Mouse (Mus musculus) midbrain, embryonic 16.5 days (tissue): ENCODE measurements at regions not wholly inside any gene's neighbourhood (a gene's known extent, or its start where the extent isn't known, plus 50 kb on each side); places are given as distances from the start of the nearest gene placed in this dataset.

Experiments used
- ATAC-seq: fragments of 200-750 bp; cut with Nextera tagmentation; 2 replicates; pipeline ENCODE4 v1.8.0; 2017; ENCODE audit warnings: moderate TSS enrichment
- H3K27ac ChIP-seq: fragments of 300-500 bp; sonication (generic); 2 replicates; pipeline ENCODE4 v1.5.1; 2014; ENCODE audit warnings: mild to moderate bottlenecking, low read length, mixed read lengths
- H3K27me3 ChIP-seq: fragments of 300-500 bp; sonication (generic); 2 replicates; pipeline ENCODE4 v1.6.1; 2014; ENCODE audit warnings: low read depth, low read length, mixed read lengths; ENCODE audit not compliant: control insufficient read depth, insufficient read depth
- H3K36me3 ChIP-seq: fragments of 300-500 bp; sonication (generic); 2 replicates; pipeline ENCODE4 v1.6.1; 2014; ENCODE audit warnings: mild to moderate bottlenecking, low read length, moderate library complexity, mixed read lengths; ENCODE audit not compliant: control insufficient read depth, insufficient read depth
- H3K4me1 ChIP-seq: fragments of 300-500 bp; sonication (generic); 2 replicates; pipeline ENCODE4 v1.6.1; 2014; ENCODE audit warnings: mild to moderate bottlenecking, low read length, mixed read lengths; ENCODE audit not compliant: control insufficient read depth, insufficient read depth
- H3K4me2 ChIP-seq: fragments of 300-500 bp; sonication (generic); 2 replicates; pipeline ENCODE4 v1.6.1; 2014; ENCODE audit warnings: mild to moderate bottlenecking, low read length, mixed read lengths
- H3K4me3 ChIP-seq: fragments of 300-500 bp; sonication (generic); 2 replicates; pipeline ENCODE4 v1.5.1; 2014; ENCODE audit warnings: low read depth, mild to moderate bottlenecking, low read length, moderate library complexity, mixed read lengths
- H3K9ac ChIP-seq: fragments of 300-500 bp; sonication (generic); 2 replicates; pipeline ENCODE4 v1.6.1; 2014; ENCODE audit warnings: low read depth, low read length, mixed read lengths
- H3K9me3 ChIP-seq: fragments of 300-500 bp; sonication (generic); replicated peaks from 2 replicates; pipeline ENCODE4 v1.6.1; 2014; ENCODE audit warnings: mild to moderate bottlenecking, low read length, mixed read lengths; ENCODE audit not compliant: control insufficient read depth, poor library complexity, severe bottlenecking
- WGBS: fragments of 180-500 bp; shearing (Covaris S2); extraction: QIAGEN DNeasy Blood & Tissue Kit; methylation state at CpG from one replicate; pipeline ENCODE4 v1.1.7; 2014; 5-methylcytosine and 5-hydroxymethylcytosine counted together

DNA sequence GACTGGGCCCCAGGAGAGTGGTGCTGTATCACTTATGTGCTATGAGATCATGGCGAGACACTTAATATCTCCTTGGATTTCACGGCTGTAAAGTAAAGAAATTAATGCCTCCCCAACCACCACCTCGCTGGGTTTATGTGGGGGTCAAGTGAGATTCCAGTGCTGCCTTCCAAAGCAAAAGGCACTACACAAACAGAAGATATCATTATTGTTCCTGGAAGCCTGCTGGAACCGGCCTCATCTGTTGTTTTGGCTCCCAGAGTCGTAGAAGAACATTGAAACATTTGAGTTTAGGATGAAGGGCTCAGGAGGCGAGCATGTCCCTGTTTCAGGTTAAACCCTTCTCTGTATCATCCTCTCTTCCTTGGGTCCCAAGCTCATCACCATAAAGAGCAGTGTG lies 116.6 kb downstream of the Gpbp1 start:
- no peaks in the 10 kb centered on the region for H3K9me3 ChIP-seq
- H3K4me2 ChIP-seq = no peak overlapping the region
- no peaks in the 10 kb centered on the region for H3K36me3 ChIP-seq
- H3K27me3 ChIP-seq = no peaks in the 10 kb centered on the region
- no peak for ATAC-seq
- H3K27ac ChIP-seq = no peak overlapping the region
- H3K4me1 ChIP-seq = no peaks in the 10 kb centered on the region
- H3K4me3 ChIP-seq = no peak overlapping the region
- 79% methylated on average over 6 of the region's 6 CpGs for whole genome bisulfite sequencing
- H3K9ac ChIP-seq = no peak overlapping the region

DNA sequence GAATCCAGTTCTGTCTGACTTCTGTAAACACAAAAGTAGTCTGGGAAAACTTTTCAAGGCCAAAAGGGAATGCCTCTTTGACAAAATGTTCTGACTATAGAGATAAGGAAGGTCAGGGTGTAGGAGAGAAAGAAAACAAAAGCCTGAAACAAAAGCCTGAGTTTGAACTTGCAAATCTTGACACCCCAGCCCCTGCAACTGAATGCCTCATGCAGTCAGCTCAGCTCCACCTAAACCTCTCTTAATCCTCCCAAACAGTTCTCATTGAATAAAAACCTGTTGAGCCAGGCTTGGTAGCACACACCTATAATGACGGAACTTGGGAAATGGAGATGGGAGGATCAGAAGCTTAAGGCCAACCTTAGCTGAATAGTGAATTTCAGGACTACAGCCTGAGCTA lies 116.1 kb downstream of the Gpbp1 start:
- no peak overlapping the region for H3K9ac ChIP-seq
- no peak for ATAC-seq
- H3K36me3 ChIP-seq = no peaks in the 10 kb centered on the region
- WGBS = 27% methylated on average over 1 of the region's 1 CpGs
- H3K4me2 ChIP-seq = no peak overlapping the region
- no peak overlapping the region for H3K27ac ChIP-seq
- H3K27me3 ChIP-seq = no peaks in the 10 kb centered on the region
- H3K9me3 ChIP-seq = no peaks in the 10 kb centered on the region
- no peak overlapping the region for H3K4me3 ChIP-seq
- H3K4me1 ChIP-seq = no peaks in the 10 kb centered on the region
